Mouse (Mus musculus) G1E (cell line): ENCODE measurements at regions not wholly inside any gene's neighbourhood (a gene's known extent, or its start where the extent isn't known, plus 50 kb on each side); places are given as distances from the start of the nearest gene placed in this dataset.

Source experiments
- ATAC-seq: 2 replicates; pipeline ENCODE4 v1.8.0; 2016; ENCODE audit warnings: mild to moderate bottlenecking; ENCODE audit not compliant: insufficient number of reproducible peaks, poor library complexity, low FRiP score, severe bottlenecking; ENCODE audit errors: extremely low read depth
- DNase-seq: peaks from one replicate; pipeline ENCODE4 v3.0.0; 2012; ENCODE audit warnings: low spot score
- H3K27me3 ChIP-seq: 2 replicates; pipeline ENCODE4 v1.6.1; 2012; ENCODE audit warnings: mild to moderate bottlenecking, low read length, inconsistent platforms; ENCODE audit not compliant: insufficient read depth
- H3K36me3 ChIP-seq: replicated peaks from 2 replicates; pipeline ENCODE3; 2012; ENCODE audit warnings: mild to moderate bottlenecking, inconsistent platforms
- H3K4me1 ChIP-seq: 2 replicates; pipeline ENCODE4 v1.6.1; 2012; ENCODE audit warnings: low read depth, low read length, inconsistent platforms, mixed read lengths; ENCODE audit not compliant: insufficient read depth
- H3K4me3 ChIP-seq: 2 replicates; pipeline ENCODE4 v1.5.1; 2012; ENCODE audit warnings: low read depth, mild to moderate bottlenecking, inconsistent platforms, low read length, moderate library complexity, mixed read lengths
- H3K9me3 ChIP-seq: replicated peaks from 2 replicates; pipeline ENCODE4 v1.6.1; 2012; ENCODE audit warnings: inconsistent platforms
- CTCF ChIP-seq: IDR thresholded peaks from 2 replicates; pipeline ENCODE4 v1.5.1; 2012; ENCODE audit warnings: low read depth, low read length, inconsistent platforms, mixed read lengths
- GATA1 ChIP-seq: IDR thresholded peaks from 2 replicates; pipeline ENCODE4 v1.6.1; 2012; ENCODE audit warnings: borderline replicate concordance, low read length, inconsistent platforms, mixed read lengths
- GATA2 ChIP-seq: IDR thresholded peaks from 2 replicates; pipeline ENCODE4 v1.6.1; 2012; ENCODE audit warnings: low read depth, low read length, inconsistent platforms, borderline replicate concordance
- POLR2AphosphoS5 ChIP-seq: IDR thresholded peaks from 2 replicates; pipeline ENCODE4 v1.6.1; 2012; ENCODE audit warnings: low read depth, low read length, inconsistent platforms; ENCODE audit not compliant: insufficient replicate concordance
- TAL1 ChIP-seq: conservative IDR thresholded peaks from 2 replicates; pipeline ENCODE4 v1.6.1; 2012; ENCODE audit warnings: low read depth, low read length, inconsistent platforms, mixed read lengths

DNA sequence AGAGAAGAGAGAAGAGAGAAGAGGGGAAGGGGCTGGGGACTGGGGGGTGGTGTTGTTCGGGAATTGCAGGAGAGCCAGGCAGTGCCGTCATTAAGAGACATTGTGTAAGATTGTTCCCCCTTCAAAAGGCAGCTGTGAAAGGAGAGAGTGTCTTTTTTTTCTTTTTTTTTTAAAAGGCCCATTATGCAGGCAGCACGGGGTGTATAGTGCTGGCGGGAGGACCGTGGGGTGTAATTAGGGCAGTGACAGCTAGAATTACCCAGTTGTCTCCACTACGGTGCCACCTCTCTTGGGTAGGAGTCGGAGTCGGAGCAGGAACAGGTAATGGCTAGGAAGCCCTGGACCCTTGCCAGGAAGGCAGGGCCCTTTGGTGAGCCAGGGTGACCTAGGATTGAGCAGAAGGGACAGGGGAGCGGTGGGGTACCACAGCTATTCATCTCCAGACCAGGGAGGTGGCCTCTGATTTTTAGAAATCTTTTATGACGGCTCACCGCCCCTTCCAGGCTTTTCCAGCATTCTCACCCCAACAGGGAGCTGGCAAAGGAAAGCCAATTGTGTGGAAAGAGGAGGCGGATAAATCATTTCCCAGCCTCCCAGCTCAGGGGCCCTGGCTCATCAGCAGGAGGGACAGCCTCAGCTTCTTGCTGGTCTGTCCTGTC is 67.2 kb upstream of the Zc3h12a start:
- ATAC-seq, result no peak
- TF ChIP-seq CTCF (no peak), POLR2AphosphoS5 (no peak), GATA2 (no peak), GATA1 (no peak), TAL1 (no peak)
- Histone ChIP-seq H3K27me3 (no peaks in the 10 kb centered on the region), H3K4me3 (no peak overlapping the region), H3K36me3 (no peaks in the 10 kb centered on the region), H3K4me1 (no peaks in the 10 kb centered on the region), H3K9me3 (peaks cover 66% of the 10 kb centered on the region)
- no peak for DNase-seq

DNA sequence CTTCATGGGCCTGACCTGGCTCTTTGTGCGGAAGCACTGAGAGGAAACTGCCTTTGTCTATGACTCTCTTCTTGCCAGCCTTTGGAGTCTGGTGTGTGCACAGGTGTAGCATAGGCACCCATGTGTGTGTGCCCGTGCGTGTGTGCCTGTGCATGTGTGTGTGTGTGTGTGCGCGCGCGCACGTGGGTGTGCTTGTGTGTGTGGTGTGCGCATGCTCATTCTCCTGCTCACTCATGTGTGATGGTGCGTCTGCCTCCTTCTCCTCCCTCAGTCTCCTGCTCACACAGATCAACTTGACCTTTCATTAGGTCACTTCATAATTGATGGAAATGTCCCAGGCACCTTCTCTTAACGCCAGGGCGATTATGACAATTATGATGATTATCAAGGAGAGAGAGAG is 66.7 kb upstream of the Zc3h12a start:
- TF ChIP-seq POLR2AphosphoS5 (no peak), GATA2 (no peak), TAL1 (no peak), CTCF (no peak)
- no peaks in the 10 kb centered on the region for H3K36me3 ChIP-seq
- DNase-seq (no peak), ATAC-seq (no peak)
- H3K27me3 ChIP-seq, result no peaks in the 10 kb centered on the region
- H3K9me3 ChIP-seq, result peaks cover 66% of the 10 kb centered on the region
- H3K4me3 ChIP-seq, result no peak overlapping the region
- H3K4me1 ChIP-seq, result no peaks in the 10 kb centered on the region

DNA sequence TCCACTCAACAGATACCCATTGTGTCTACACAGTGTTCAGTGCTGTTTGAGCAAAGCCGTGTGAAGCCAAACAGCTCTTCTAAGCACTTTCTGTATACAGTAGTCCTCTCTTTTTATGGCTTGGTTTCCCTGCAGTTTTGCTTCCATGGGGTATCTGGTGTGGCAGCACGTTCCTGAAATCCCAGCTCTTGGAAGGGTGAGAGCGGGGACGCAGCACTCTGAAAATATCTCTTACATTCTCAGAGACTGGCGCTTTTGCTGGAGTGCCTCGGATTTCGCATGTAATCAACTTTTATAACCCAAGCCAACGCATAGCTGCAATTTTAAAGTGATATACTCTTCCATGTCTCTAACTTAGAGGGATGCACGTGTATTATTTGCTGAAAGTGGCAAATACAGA is 64.0 kb upstream of the Zc3h12a start:
- no peak overlapping the region for H3K4me3 ChIP-seq
- H3K27me3 ChIP-seq, result no peaks in the 10 kb centered on the region; the same call in 1 of the 2 replicates
- no peaks in the 10 kb centered on the region for H3K4me1 ChIP-seq
- H3K9me3 ChIP-seq, result peaks cover 57% of the 10 kb centered on the region
- TF ChIP-seq GATA1 (no peak), TAL1 (no peak), CTCF (no peak), GATA2 (no peak), POLR2AphosphoS5 (no peak)
- ATAC-seq, result no peak
- no peak for DNase-seq
- no peaks in the 10 kb centered on the region for H3K36me3 ChIP-seq

DNA sequence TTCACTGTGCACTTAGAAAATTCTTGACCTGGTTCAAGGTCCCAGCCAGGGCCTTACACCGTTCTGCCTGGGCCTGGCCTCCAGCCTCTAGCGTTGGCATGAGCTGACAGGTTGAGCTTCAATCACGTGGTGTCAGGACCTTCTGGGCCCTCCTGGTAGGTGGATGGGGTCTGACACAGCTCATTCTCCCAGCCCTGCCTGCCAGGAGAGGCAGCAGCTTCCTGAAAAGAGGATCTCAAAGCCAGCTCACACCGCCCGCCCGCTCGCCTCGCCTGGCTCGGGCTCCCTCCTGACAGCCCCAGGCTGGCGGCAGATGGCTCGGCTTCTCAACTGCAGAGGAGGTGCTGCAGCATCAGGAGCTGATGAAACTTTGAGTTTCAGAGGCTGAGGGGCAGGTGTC is 63.4 kb upstream of the Zc3h12a start:
- H3K4me3 ChIP-seq, result no peak overlapping the region
- no peaks in the 10 kb centered on the region for H3K36me3 ChIP-seq
- peaks cover 62% of the 10 kb centered on the region for H3K9me3 ChIP-seq
- DNase-seq, result no peak
- H3K4me1 ChIP-seq, result no peaks in the 10 kb centered on the region
- no peaks in the 10 kb centered on the region; the same call in 1 of the 2 replicates for H3K27me3 ChIP-seq
- no peak for TF ChIP-seq CTCF
- no peak for ATAC-seq

DNA sequence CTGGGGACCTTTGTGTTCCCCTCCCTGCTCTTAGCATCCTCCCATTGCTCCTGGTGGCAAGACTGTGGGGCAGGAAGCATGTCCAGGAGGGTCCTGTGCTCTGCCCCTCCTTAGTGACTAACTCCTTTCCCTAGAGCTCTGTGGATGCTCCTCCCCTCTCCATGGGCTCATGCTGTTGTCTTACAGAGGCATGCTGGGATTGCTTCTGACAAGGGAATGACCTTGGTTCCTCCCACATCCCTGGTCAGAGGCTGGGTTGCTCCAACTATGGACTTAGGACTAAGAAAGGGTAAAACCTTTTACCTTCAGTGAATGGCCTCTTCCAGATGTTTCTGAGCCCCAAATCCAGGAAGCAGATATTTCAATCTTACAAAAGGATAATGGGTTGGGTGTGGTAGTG is 62.3 kb upstream of the Zc3h12a start:
- TF ChIP-seq GATA1, result no peak
- no peak for TF ChIP-seq POLR2AphosphoS5
- no peak for TF ChIP-seq CTCF
- no peak for TF ChIP-seq GATA2
- TF ChIP-seq TAL1, result no peak
- no peak for DNase-seq
- no peaks in the 10 kb centered on the region for H3K4me1 ChIP-seq
- H3K4me3 ChIP-seq, result no peak overlapping the region
- no peak for ATAC-seq
- peaks cover 61% of the 10 kb centered on the region for H3K9me3 ChIP-seq
- no peaks in the 10 kb centered on the region for H3K36me3 ChIP-seq
- no peaks in the 10 kb centered on the region; the same call in 1 of the 2 replicates for H3K27me3 ChIP-seq

DNA sequence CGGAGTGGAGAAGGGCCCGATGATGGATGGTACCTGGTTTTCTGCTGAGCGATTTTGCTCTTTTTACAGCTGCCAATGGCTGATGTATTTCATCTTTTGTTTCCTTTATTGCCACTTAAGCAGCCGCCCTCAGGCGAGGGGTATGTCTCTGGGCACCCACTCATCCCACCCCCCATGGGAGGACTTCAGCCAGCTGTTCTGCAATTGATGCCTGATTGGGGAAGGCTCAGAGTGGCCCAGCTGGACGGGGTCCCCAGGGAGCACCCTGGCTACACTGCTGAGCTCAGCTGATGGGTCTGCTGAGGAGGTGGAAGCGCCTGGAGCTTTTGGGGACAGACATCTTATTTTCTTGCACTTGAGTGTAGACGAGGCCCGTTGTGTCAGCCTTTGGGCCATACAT is 58.6 kb upstream of the Zc3h12a start:
- H3K36me3 ChIP-seq, result no peaks in the 10 kb centered on the region
- H3K9me3 ChIP-seq, result peaks cover 71% of the 10 kb centered on the region
- H3K4me3 ChIP-seq, result no peak overlapping the region
- DNase-seq (no peak), ATAC-seq (no peak)
- H3K4me1 ChIP-seq, result no peaks in the 10 kb centered on the region; the same call in 1 of the 2 replicates
- no peaks in the 10 kb centered on the region; the same call in 1 of the 2 replicates for H3K27me3 ChIP-seq
- TF ChIP-seq GATA2 (no peak), CTCF (no peak), POLR2AphosphoS5 (no peak), GATA1 (no peak), TAL1 (no peak)

DNA sequence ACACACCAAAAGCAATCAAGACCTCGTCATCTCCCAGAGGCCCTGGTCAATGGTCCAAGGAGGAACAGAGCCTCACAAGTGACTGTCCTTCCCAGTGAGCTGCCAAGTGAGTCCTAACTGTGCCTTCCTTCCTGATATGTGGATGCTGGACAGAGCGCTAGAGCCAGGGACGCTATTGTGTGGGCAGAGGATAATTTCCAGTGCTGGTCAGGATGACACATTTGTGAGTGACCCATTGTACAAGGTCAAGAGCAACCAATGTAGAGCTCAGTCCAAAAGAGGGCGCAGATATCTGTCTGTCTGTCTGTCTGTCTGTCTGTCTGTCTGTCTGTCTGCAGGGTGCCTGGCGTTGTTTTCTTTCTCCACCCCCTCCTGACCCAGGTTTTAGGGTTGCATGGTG is 57.4 kb upstream of the Zc3h12a start:
- no peak for ATAC-seq

More for the DNA sequence above, 57.4 kb upstream of the Zc3h12a start:
- Histone ChIP-seq H3K4me3 (no peak overlapping the region), H3K27me3 (no peaks in the 10 kb centered on the region; the same call in 1 of the 2 replicates), H3K4me1 (no peaks in the 10 kb centered on the region; the same call in 1 of the 2 replicates), H3K36me3 (no peaks in the 10 kb centered on the region), H3K9me3 (peaks cover 65% of the 10 kb centered on the region)
- TF ChIP-seq TAL1 (no peak), POLR2AphosphoS5 (no peak), CTCF (no peak), GATA2 (no peak), GATA1 (no peak)
- no peak for DNase-seq
